Mouse (Mus musculus) left cerebral cortex, adult 11 months (tissue): ENCODE measurements around the gene Lyrm9.
"Not testable (repeated sequence)": the region's sequence is repeated elsewhere in the genome, so short reads cannot be mapped to it uniquely, and the experiment has no call there.

Experiments used
- DNase-seq: peaks from one replicate; pipeline ENCODE4 v3.0.0; 2022; ENCODE audit warnings: low spot score

The Lyrm9 gene

DNA sequence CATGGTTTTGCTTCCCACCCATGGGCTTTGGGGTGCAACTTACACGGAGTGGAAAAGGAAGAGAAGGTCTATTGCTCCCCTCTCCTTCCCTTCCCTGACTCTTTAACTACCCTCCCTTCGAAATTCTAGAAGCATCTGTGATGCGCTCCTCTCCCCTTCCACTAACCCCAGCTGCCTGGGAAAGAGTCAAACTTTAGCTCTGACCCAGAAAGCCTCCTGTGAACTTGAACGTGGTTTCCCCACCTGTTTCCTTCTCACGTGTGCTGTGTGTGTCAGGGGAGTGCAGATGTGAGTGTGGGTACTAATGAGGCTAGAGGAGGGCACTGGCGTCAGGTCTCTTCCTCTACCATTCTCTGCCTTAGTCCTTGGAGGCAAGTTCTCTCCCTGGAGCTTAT lies 25.5 kb downstream of the Lyrm9 start:
- no peak for DNase-seq

DNA sequence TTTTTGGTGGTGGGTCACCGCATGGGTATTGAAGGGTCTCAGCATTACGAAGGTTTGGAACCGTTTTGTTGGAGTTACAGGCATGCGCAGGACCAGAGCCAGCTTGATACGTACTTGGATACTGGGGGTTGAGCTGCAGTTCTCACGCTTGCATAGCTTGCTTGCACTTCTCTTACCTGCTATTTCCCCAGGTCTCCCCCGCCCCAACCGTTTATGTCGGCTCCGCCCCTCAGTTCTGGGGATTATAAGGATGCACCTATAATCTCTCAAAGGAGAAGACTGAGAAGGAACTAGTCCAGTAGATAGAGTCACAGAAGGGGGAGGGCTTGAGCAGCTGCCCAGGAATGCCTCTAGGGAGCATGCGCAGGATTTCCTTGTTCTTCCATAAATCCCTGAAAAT lies 26.1 kb downstream of the Lyrm9 start:
- no peak for DNase-seq

DNA sequence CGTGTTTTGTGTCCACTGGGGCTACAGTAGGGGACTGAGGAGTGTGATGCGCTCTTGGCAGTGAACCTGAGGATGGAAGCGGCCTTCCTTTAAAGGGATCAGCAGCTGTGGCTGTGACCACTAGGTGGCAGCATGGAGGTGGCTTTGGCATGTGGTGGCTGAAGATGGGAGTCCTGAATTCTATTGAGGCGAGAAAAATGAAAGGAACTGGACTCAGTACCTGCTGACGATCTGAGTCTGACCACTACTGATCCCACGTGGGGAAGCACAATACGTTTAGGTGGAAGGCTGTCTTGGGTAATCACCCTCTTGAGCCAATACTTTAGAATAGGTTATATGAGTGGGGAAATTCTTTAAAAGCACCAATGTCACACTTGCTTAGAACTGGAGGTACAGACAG lies 29.9 kb downstream of the Lyrm9 start:
- DNase-seq = peak; percentile 48

DNA sequence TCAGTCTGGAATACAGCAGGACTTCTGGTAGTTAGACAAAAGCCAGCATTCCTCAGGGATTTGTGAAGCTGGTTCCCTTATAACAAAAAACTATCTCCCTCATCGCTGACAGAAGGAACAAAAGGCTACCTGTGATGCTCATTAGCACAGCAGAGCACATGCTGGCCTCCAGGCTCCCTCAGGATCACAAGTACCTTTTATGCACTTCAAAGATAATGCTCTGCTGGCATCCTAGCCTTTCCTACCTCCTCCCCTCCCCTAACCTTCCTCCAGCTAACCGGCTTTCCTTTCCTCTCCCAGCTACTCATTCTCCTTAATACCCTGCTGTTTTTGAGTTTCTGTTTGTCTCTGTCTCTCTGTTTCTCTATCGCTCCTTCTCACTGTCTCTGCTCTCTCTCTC lies 31.2 kb downstream of the Lyrm9 start:
- DNase-seq = no peak

DNA sequence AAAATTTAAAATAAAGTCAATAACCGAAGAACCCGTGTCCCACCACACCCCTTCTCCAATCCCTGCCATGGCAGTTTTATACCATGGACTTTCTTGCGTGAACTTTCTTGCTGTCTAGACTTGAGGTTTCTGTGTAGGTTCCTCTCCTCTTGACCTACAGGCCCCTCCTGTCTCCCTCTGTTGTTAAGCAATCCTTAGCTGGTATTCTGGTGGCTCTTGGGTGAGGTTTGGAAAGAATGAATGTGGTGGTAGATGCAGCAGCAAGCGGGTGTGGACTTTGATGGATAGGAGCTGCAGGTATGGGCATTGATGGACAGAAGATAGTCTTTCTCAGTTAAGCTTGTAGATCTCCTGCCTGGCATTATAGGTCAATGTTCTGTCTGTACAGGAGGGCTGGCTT lies 37.5 kb downstream of the Lyrm9 start:
- no peak for DNase-seq

DNA sequence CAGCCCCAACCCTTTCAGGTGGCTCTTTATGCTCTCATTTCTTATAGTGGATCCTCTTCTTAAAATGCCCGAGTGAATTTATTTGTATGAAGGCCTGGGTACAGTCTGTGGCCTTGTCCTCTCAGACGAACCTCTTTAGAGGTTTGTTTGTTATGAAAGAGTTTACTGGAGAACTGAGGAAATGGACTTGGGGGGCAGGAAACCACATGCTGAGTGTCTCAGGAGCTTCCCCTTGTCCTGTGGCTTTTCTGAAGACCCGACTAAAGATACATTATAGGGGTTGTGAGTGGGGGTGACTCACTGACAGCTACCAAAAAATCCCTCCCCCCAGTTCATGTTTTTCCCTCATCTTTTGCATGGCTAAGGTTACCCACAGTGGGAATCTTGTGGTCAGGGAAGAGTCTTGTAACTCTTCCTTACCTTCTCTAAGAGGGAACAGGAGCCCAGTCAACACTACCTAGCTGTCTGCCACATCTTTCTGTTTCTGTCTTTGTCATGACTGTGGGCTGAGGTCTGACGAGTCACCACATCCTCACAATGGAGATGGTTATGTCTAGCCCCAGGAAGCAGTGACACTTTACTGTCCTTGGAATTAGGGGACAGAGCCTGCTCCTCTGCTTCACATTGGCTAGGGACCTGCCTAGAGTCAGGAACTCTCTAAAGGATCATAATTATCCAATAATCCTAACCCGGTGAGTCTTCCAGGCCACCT lies 38.3 kb downstream of the Lyrm9 start:
- DNase-seq = no peak

DNA sequence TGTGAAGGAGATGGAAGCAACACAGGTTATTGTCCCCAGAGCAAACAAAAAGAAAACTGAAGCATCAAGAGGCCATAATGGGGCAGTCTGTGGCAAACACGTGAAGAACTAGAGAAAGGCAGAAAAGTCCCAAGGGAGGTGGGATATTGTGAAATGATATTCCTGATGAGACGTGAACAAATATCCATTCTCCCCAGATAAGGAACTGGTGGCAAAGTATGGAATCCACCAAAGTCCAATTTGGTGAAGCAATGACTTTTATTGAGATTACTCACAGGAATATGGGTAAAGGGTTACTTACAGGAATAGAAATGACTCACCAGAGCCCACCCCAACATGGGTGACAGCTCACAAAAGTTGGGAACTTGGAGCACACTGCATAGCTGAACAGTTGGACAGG lies 38.9 kb downstream of the Lyrm9 start:
- no peak for DNase-seq

DNA sequence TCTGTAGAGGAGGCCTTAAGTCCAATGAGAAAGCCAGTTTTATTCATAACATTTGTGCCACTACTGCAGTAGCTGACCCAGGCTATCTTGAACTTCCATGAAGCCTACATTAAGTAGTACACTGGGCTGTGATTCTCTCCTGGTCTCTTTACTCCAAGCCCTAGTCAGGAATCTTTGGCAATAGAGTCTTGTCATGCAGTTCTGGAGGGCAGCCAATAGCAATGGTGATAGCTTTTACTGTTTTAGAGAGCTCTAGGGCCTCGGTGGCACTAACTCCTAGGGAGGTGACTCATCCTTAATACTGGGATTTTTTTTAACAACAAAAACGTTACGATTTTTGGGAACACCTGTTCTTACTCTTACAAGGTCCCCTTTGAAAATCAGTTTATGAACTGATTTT lies 40.1 kb downstream of the Lyrm9 start:
- no peak for DNase-seq

DNA sequence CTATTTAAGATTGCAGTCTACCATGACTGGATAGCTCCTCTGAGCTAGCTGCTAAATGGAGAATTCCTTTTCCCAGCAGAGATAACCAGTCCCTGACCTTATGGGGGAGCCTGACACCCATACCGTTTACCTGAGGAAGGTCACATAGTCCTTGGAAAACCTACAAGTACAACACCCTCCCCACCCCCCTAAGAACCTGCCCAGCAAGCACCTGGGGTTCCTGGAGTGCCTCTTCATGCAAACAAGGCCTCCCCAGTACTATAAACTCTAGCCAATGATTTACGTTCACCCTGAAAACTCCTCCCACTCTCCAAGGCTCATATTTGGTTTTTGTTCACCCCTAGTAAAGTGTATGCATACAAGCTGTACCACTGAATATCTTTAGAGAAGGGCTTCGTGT lies 41.3 kb downstream of the Lyrm9 start:
- no peak for DNase-seq

DNA sequence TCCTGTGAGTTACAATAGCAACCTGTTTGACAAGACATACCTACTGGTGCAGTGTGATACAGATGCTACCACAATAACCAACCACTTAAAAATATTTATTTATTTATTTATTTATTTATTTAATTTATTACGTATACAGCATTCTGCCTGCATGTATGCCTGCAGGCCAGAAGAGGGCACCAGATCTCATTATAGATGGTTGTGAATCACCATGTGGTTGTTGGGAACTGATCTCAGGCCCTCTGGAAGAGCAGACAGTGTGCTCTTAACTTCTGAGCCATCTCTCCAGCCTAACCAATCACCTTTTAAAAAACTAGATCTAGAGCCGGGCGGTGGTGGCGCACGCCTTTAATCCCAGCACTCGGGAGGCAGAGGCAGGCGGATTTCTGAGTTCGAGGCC lies 42.8 kb downstream of the Lyrm9 start:
- not testable (repeated sequence) for DNase-seq

DNA sequence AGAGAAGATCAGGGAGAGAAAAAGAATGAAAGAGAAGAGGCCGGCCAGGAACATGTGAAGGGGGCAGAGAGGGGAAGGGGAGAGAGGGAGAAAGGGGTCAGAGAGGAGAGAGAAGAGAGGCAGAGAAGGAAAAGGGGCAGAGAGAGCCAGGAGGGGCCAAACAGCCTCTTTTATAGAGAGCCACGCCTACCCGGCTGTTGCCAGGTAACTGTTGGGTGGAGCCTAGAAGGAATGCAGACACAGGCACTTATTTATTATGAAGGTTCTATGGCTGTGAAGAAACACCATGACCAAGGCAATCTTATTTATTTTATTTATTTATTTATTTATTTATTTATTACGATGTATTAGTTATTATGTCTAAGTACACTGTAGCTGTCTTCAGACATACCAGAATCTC lies 44.5 kb downstream of the Lyrm9 start:
- no peak for DNase-seq

DNA sequence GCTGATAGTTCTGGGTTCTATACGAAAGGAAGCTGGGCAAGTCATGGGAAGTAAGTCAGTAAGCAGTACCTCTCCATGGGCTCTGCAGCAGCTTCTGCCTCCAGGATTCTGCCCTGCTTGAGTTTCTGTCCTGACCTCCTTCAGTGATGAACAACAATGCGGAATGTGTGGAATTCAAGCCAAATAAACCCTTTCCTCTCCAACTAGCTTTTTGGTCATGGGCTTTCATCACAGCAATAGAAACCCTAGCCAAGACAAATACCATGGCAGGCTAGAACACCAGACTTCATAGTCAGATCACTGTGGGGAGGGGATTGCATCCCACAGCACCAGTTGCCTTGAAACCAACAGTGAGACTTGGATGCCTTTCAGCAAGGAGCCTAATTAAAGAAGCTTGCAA lies 46.4 kb downstream of the Lyrm9 start:
- DNase-seq = no peak

DNA sequence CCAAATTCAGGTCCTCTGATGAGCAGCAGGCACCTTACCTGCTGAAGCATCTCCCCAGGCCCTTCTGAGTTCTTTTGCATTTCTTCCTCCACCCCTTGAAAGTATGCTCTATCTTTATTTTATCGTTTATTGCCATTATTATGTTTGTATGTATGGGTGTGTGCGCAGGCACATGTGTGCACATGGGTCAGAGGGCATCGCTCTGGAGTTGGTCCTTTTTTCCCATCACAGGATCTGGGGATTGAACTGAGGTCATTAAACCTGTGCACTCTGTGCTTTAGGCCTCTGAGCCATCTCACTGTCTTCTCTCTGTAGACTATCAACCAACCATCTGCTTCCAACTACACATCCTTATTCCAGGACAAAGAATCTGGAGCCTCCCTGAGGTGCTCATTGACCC lies 53.3 kb downstream of the Lyrm9 start:
- DNase-seq = no peak

DNA sequence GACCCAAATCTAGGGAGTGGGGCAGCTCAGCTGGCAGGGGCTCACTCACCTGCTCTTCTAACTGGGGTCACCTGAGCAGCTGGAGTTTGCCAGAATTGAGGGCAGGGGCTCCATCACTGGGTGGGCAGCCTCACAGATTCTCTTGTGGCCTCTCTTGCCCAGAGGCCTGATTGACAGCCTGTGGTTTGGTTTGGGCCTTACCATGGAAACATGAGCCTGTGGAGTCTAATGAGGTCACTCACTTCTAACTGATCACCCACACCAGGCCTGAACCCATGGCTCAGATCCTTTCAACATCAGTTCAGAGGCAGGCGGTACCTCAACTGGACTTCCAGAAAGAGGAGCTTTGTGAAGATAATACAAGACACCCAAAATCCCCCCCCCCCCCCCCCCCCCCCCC lies 60.3 kb downstream of the Lyrm9 start:
- no peak for DNase-seq

DNA sequence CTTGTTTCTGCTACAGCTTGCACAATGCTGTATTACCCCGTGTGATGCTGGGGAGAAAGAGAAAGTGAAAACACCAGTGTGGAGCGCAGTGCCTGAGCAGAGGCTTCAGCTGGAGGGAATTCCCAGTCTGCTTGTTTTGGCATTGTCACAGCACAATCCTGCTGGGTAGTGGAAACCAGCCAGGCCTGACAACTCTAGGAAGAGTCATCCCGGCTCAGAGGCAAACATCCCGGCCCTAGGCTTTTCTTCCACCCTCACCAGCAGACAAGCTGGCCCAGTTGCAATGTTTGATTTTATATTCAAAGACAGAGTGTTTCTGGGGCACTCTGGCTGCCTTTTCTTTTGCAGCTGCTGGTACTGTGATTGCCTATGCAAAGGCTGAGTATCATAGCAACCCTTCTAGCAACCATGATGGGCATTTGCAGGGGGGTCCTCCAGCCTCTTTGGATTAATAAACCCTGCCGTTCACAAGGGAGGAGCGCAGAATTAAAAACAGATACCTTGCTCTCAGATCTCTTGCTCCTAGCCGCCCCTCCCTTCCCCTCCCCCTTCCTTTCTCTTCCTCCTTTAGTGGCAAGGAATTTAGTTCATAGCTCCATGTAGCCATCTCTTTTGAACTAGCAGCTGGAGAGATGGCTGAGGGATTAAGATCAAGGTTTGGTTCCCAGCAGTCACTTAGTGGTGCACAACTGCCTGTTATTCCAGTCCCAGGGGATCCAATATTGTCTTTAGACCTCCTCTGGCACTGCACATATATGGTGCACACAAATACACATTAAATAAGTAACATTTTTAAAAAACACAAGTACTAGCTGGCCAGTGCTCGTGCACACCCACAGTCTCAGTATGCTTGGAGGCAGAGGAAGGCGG lies 61.0 kb downstream of the Lyrm9 start:
- DNase-seq = peak; percentile 79

DNA sequence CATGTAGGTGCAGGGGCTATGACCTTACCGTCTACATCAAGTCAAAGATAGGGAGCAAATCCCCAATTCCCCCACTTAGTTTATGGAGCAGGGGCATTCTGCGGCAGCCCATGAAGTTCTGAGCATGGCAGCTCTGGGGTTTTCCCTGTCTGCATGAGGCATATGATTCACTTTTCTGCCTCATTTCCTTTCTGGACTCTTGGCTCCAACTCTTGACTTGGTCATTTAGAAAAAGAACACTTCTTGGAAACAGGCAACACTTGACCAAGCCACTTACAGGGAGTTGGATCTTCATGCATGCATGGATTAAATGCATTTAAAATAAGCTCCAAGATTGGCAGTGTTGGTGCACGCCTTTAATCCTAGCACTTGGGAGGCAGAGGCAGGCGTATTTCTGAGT lies 62.8 kb downstream of the Lyrm9 start:
- no peak for DNase-seq
